Mouse (Mus musculus) heart, adult 8-10 months (tissue): Measurements from ENCODE around the gene Themis2. TPM values are rescaled to one million over a fixed set of nuclear protein-coding genes. Genes with fewer than 3 reads are reported as not detected.
A peak's percentile ranks its signal among the peaks of the same experiment; 100 is the strongest.

Source experiments
- DNase-seq: peaks from one replicate; pipeline ENCODE4 v3.0.0; 2022; ENCODE audit warnings: low spot score
- total RNA-seq, 4 experiments: library from RNA; stranded (reverse); gene quantifications; 2 replicates each; pipeline ENCODE4 v1.2.4; 2022

Gene Themis2
- total RNA-seq: 1 to 10 TPM; 1.4 to 1.9 (median 1.6) TPM

- peak; percentile 74 for DNase-seq
Measured at GRCm38 (mm10) chr4:132796196-132796886, at the start of gene Themis2. Gene Themis2 (minus strand): TSS chr4:132796387.

GRCm38 (mm10) chr4:132843705-132844071 lies 47.5 kb upstream of the Themis2 start:
- DNase-seq: no peak

GRCm38 (mm10) chr4:132842970-132843704 lies 47.0 kb upstream of the Themis2 start, which contains the start of gene Ppp1r8:
Gene Ppp1r8 (minus strand): TSS chr4:132843169.
- DNase-seq: peak; percentile 87

DNA sequence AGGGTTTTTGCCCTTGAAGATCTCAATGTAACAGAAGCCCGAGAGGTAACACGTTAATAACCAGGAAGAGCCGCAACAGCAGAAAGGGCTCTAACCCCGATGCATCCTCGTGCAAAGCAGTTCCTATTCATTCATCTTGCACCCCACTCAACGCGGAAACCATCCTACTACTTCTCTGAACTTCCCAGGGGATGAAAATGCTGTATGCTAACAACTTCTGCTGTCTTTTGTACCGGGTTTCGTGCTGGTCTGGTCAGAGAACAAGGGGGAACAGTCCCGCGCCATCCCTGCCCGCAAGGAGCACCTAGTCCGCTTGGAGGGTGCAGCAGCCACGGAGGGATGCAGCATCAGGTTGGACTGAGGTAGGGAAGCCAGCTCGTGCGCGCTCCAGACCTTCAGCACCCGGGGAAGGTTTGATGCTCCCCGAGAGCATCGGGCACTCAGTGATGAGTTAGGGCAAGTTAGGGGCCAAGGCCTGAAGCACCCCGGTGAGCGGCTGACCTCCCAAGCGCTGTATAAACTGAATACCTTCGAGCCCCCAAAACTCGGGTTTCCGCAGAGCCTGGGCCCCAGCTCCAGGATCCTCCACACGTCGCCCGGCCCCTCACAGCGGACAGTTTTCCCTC lies 46.2 kb upstream of the Themis2 start:
- DNase-seq: no peak

- no peak for DNase-seq
Measured at GRCm38 (mm10) chr4:132841493-132841892, 45.3 kb upstream of the Themis2 start.

DNA sequence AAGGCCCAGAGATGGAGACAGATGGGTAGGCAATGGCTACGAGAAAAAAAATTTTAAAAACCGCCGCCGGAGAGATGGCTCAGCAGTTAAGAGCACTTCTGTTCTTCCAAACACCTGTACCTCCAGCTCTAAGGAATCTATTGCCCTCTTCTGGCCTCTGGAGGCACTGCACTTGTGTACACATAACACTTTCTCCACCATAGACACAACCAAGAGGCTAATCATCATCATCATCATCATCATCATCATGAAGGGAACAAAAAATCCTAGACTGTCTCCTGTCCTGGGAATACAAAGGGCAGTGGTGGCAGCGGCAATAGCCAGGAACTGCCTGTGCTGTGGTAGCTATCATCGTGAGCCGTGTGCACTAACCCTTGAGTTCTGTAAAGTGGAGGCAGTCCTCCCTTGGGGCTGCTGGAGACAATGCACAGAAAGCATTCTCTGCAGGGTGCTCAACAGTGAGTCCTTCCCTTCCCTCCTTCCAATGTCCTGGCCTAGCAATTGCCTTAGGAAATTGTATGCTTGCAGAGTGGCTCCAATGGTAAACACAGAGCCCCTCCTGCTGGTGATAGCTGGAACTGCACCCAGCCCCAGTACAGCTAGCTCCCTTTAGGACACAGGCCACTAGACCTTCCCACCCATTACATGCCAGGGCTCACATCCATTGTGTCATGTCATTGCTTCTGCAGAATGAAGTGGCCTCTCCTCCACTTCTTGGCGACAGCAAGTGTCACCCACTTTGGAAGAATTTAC lies 27.6 kb upstream of the Themis2 start:
- peak; percentile 71 for DNase-seq

- no peak for DNase-seq
Measured at GRCm38 (mm10) chr4:132818442-132818841, 22.3 kb upstream of the Themis2 start.

DNA sequence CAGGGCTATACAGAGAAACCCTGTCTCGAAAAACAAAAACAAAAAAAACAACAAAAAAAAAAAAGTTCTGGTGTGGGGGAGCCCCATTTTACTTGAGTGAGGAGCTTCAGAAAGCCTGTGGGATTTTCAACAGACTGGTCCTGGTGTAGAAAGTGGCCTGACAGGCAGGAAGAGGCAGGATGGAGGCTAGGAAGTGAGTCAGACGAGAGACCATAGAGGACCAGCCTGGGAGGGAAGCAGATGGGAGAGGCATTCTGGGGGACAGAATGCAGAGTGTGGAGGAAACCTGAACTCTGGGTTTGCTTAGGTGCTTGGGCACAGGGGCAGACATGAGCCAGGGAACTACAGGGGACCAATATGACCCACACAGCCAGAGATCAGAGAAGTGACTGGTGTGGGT lies 20.7 kb upstream of the Themis2 start:
- DNase-seq: no peak

DNA sequence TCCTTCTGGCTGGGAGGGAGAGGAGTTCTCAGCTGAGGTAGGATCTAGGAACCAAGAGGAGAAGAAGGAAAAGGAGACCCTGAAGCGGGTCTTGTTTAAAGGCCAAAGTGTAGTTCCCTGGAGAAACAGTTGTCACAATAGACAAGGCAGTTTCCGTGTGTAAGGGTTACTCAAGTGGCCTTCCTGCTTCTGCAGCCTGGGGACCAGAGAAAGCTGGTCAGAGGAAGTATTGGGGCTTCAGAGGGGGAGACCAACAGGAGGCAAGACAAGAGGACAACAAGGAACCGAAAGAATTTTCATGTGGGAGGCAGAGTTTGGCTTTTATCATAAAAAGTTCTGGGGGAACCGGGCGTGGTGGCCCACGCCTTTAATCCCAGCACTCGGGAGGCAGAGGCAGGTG lies 20.2 kb upstream of the Themis2 start:
- DNase-seq: peak; percentile 32

GRCm38 (mm10) chr4:132809621-132810020 lies 13.4 kb upstream of the Themis2 start:
- DNase-seq: peak; percentile 28

DNA sequence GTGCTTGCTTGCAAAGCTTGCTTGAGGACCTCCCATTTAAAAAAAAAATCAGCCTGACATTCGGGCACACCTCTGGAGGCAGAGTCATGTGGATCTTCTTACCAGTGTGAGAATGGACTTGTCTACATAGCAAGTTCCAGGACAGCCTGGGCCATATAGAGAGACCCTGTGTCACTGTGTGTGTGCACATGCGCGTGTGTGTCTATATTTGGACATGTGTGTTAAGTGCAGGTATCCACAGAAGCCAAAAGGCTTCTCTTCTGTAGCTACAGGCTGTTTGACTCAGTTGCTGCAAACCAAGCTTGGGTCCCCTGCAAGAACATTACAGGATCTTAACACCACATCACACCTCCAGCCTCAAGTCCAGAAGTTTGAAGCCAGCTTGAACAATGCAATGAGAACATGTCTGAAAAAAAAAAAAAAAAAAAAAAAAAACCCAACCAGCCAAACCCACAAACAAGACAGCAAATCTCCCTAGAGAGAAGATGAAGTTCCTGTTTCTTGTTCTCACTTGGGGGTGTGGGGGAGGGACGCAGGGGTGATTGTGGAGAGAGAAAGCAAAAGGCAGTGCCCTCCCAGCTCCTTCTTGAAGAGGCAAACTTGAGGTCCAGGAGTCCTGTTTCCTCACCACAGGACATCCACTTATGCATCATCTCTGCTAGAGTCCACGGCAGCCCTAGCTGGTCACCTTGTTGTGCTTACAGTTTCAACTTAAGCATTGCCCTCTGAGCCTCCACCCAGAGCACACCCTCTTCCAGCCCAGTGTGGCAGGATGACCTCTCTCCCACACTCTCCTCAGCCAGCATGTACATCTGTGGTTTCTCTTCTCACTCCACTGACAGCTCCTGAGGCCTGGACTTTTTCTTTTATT lies 11.8 kb upstream of the Themis2 start:
- no peak for DNase-seq

- no peak for DNase-seq
Measured at GRCm38 (mm10) chr4:132806620-132807191, 10.5 kb upstream of the Themis2 start.

- no peak for DNase-seq
Measured at GRCm38 (mm10) chr4:132805599-132806197, 9.5 kb upstream of the Themis2 start.

- DNase-seq: no peak
Measured at GRCm38 (mm10) chr4:132805146-132805545, 9.0 kb upstream of the Themis2 start.

DNA sequence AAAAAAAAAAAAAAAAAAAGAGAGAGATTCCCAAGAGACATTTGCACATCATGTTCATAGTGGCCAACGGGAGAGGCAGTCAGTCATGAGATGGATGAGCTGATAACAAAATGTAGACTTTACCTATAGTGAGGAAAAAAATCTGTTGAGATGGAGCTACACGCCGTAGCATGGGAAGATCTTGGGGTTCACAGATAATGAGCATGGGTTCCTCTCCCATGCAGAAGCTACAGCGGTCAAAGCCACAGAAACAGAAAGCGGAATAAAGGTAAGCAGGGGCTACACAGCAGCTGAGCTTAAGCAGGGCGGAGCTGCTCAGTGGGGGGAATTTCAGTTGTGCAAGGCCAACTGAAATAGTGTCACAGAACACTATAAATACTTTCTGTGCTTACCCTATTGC lies 8.1 kb upstream of the Themis2 start:
- no peak for DNase-seq

DNA sequence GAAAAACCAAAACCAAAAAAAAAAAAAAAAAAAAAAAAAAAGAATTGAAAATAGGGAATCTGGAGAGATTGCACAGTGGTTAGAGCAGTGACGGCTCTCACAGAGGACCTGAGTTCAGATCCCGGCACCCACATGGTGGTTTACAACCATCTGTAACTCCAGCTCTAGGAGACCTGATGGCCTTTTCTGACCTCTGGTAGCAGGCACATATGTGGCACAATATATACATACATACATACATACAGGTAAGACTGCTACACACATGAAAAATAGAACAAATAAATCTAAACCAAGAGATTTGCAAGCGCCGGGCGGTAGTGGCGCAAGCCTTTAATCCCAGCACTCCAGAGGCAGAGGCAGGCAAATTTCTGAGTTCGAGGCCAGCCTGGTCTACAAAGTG lies 7.7 kb upstream of the Themis2 start:
- no peak for DNase-seq

- no peak for DNase-seq
Measured at GRCm38 (mm10) chr4:132803212-132803611, 7.0 kb upstream of the Themis2 start.

- DNase-seq: peak; percentile 68
Measured at GRCm38 (mm10) chr4:132802171-132802637, 6.0 kb upstream of the Themis2 start.

- no peak for DNase-seq
Measured at GRCm38 (mm10) chr4:132801176-132802077, 5.2 kb upstream of the Themis2 start.
